24 mouse cellular contexts compared by ENCODE assay signal in genomic region chr2:59284734-59285490, GRCm38 (mm10).
A peak's percentile ranks its signal among the peaks of the same experiment; 100 is the strongest.
DNase-seq lines count a peak whose midpoint lies in the region; ATAC-seq and TF ChIP-seq lines count a peak whose summit lies in the region.
"Had no signal": no experiment of that assay in that cellular context is flagged by ENCODE, and none has a peak within 500 bp of the region (broad histone marks: within the 10 kb centered on the region; RNA-seq: fewer than 3 reads in every experiment).

No protein-coding gene starts in this region.

- no peak for TF ChIP-seq EP300 in heart, adult 2 months (IDR thresholded peaks at IDR 0.05; ENCODE audit: insufficient read depth, low read depth, low read length)

- H3K4me1 ChIP-seq in heart, adult 2 months (ENCODE audit: control insufficient read depth, insufficient read depth, low read length): peaks cover 12% of the 10 kb centered on the region
- peaks cover 16% of the 10 kb centered on the region for H3K4me1 ChIP-seq in lung, embryonic 15.5 days
- H3K4me1 ChIP-seq: midbrain, embryonic 13.5 days had no signal

- no peaks in the 10 kb centered on the region for H3K9me3 ChIP-seq in lung, embryonic 15.5 days
- H3K9me3 ChIP-seq: embryonic facial prominence, embryonic 12.5 days; G1E; limb, embryonic 15.5 days; midbrain, embryonic 13.5 days had no signal

- DNase-seq in heart, adult 2 months: no peak
- no peak for DNase-seq in heart, postnatal 36 days
- no peak for DNase-seq in lung, adult 18-20 months
- peak; percentile 34 for DNase-seq in testis, postnatal 10 days (ENCODE audit: low spot score)
- DNase-seq in testis, postnatal 14 days (ENCODE audit: low spot score): no peak
- no peak for DNase-seq in kidney, postnatal 25 days
- no peak for DNase-seq in right cerebral cortex, postnatal 25 days
- DNase-seq: cerebellum, adult 18-20 months; cerebellum, postnatal 14 days; forebrain, postnatal 0 days; gastrocnemius, postnatal 14 days; kidney, postnatal 10 days; left cerebral cortex, postnatal 4 days; thymus, postnatal 25 days had no signal

- peaks cover 1% of the 10 kb centered on the region for H3K79me2 ChIP-seq in heart, adult 2 months (replicated peaks; ENCODE audit: control insufficient read depth, insufficient read depth, low read length)

- no peak for TF ChIP-seq CTCF in heart, adult 2 months (IDR thresholded peaks at IDR 0.05)

- H3K4me2 ChIP-seq in lung, embryonic 15.5 days: no peak overlapping the region
- H3K4me2 ChIP-seq: embryonic facial prominence, embryonic 12.5 days; hindbrain, embryonic 14.5 days; limb, embryonic 15.5 days; midbrain, embryonic 13.5 days had no signal

- intact Hi-C loops in heart, adult 2 months (cut with DNase I): loop anchor here (2.0 to 5.0 kb wide), 3 partner anchors 56 to 152 kb away; partner anchors contain the start of genes Ccdc148 and Pkp4
- intact Hi-C loops in heart, postnatal 36 days (cut with DNase I): loop anchor here (5.0 kb wide), 2 partner anchors 58 to 123 kb away; partner anchors contain the start of genes Ccdc148 and Pkp4

- H3K9ac ChIP-seq in heart, adult 2 months (ENCODE audit: low read depth, low read length): no peak overlapping the region
- no peak overlapping the region for H3K9ac ChIP-seq in lung, embryonic 15.5 days
- H3K9ac ChIP-seq: embryonic facial prominence, embryonic 12.5 days; forebrain, postnatal 0 days; hindbrain, embryonic 14.5 days; limb, embryonic 15.5 days; liver, embryonic 14.5 days; midbrain, embryonic 13.5 days had no signal

- H3K4me3 ChIP-seq in heart, adult 2 months: no peak overlapping the region
- no peak overlapping the region for H3K4me3 ChIP-seq in lung, embryonic 15.5 days
- H3K4me3 ChIP-seq: embryonic facial prominence, embryonic 12.5 days; limb, embryonic 15.5 days; midbrain, embryonic 13.5 days had no signal

- H3K36me3 ChIP-seq in heart, adult 2 months (ENCODE audit: control insufficient read depth, insufficient read depth, low read length): peaks cover 7% of the 10 kb centered on the region; the same call in 1 of the 2 replicates
- H3K36me3 ChIP-seq in lung, embryonic 15.5 days: no peaks in the 10 kb centered on the region
- H3K36me3 ChIP-seq: embryonic facial prominence, embryonic 12.5 days; limb, embryonic 15.5 days; midbrain, embryonic 13.5 days had no signal

- no peaks in the 10 kb centered on the region for H3K27me3 ChIP-seq in heart, adult 2 months (ENCODE audit: control insufficient read depth, insufficient read depth, low read length)
- no peaks in the 10 kb centered on the region for H3K27me3 ChIP-seq in lung, embryonic 15.5 days
- H3K27me3 ChIP-seq: CH12.LX; embryonic facial prominence, embryonic 12.5 days; limb, embryonic 15.5 days; midbrain, embryonic 13.5 days had no signal

- 67% methylated on average over 8 of the region's 8 CpGs for WGBS in heart, adult 2 months
- 78% methylated on average over 8 of the region's 8 CpGs for WGBS in lung, embryonic 15.5 days

- no peak for ATAC-seq in lung, embryonic 15.5 days (ENCODE audit: borderline replicate concordance, extremely low read depth, low FRiP score, low TSS enrichment)
- ATAC-seq: activated CD4-positive, CD25-positive, alpha-beta regulatory T cell, adult 4 months; forebrain, postnatal 0 days; inflammation-experienced regulatory T-cells, adult 6 months; midbrain, embryonic 13.5 days had no signal

- TF ChIP-seq POLR2A in heart, adult 2 months (IDR thresholded peaks at IDR 0.05; ENCODE audit: insufficient read depth, low read depth, low read length): no peak

- H3K27ac ChIP-seq in heart, adult 2 months: peak overlapping the region; percentile 28; the same call in 1 of the 2 replicates
- H3K27ac ChIP-seq in lung, embryonic 15.5 days: peak overlapping the region; percentile 9; the same call in 1 of the 2 replicates
- H3K27ac ChIP-seq: embryonic facial prominence, embryonic 12.5 days; hindbrain, embryonic 14.5 days; limb, embryonic 15.5 days; liver, embryonic 14.5 days; midbrain, embryonic 13.5 days had no signal
